Mouse (Mus musculus) skeletal muscle tissue, postnatal 0 days (tissue): ENCODE results near the gene Gm10058. TPM values are rescaled to one million over a fixed set of nuclear protein-coding genes. Genes with fewer than 3 reads are reported as not detected.

ENCODE experiments used
- polyA plus RNA-seq: library from polyadenylated mRNA; unstranded; fragments of >200 nt; fragmentation: Nextera tagmentation; extraction: Ambion mirVana; gene quantifications from 2 replicates; pipeline ENCODE4 v1.2.1, GENCODE M21; 2015

Gm10058 gene
- polyA plus RNA-seq = not detected in 2 replicates

GRCm38 (mm10) chrX:27946785-27947184 lies at the start of gene Gm10058:
TSS of gene Gm10058 (minus strand) at chrX:27946885.

